Mouse (Mus musculus): ENCODE data around the gene Cfd.

Cfd gene

DNA sequence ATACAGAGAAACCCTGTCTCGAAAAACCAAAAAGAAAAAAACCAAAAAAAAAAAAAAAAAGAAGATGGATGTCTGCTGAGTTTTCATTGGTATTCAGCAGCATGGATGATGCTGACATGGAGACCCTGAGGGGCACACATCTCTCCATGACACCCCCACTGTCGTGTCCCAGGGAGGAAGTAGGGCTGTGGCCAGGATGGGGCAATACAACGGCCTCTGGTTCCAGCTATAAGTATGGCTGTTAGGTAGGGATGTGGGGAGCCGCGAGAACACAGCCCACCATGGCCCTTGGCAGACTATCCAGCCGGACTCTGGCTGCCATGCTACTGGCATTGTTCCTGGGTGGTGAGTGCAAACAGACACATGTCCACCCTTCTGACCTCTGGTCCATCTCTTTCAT lies 4.6 kb upstream of the Cfd start, which contains the start of gene Elane:
Elane (plus strand) TSS at position 194 of the 400 bp plus-strand sequence.
- no peak for DNase-seq (ENCODE audit: low spot score)

DNA sequence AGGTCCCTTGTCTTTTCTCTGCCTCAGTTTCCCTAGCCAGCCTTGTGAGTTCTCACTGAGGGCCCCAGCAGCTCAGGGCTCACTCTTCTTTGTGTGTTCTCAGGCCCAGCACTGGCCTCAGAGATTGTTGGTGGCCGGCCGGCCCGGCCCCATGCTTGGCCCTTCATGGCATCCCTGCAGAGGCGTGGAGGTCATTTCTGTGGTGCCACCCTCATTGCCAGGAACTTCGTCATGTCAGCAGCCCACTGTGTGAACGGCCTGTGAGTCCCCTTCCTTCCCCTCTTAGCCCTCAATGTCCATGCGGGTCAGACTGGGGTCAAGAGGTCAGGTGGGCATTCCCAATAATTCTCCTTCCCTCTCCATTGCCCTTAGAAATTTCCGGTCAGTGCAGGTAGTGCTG lies 4.0 kb upstream of the Cfd start:
- no peak for DNase-seq (ENCODE audit: low spot score)

DNA sequence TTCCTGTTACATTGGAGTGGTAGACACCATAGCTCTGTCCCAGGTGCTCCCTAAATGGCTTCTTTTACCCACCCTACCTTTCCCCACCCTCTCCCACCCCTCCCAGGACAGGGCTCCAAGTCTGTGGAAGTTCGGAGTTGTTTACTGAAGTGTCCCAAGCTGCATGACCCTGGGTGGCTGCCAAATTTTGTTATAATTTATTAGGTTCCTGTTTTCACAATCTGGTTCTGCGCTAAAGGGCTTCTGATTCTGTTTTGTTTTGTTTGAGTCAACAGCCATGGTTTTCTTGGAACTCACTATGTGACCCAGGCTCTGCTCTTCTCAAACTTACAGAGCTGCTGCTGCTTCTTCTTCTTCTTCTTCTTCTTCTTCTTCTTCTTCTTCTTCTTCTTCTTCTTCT lies 1.3 kb upstream of the Cfd start:
- DNase-seq (ENCODE audit: low spot score) = no peak

DNA sequence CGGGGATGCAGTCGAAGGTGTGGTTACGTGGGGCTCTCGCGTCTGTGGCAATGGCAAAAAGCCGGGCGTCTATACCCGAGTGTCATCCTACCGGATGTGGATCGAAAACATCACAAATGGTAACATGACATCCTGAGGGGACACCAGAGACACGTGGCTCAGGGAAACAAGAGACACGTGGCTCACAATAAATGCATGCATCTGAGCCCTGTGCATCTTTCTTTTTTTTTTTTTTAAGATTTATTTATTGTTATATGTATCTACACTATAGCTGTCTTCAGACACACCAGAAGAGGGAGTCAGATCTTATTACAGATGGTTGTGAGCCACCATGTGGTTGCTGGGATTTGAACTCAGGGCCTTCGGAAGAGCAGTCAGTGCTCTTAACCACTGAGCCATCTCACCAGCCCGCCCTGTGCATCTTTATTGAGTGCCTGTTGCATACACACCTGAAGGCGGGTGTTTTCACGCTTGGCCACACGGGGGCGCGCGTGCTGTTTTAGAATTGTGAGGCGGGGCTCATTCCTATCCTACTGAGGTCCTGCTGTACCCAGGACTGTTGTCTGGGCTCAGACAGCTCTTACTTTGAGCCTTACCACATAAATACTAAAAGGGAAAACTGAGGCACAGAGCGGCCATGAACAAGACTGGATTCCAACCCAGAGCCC lies 1.9 kb downstream of the Cfd start:
- peak; percentile 83 for DNase-seq (ENCODE audit: low spot score)

DNA sequence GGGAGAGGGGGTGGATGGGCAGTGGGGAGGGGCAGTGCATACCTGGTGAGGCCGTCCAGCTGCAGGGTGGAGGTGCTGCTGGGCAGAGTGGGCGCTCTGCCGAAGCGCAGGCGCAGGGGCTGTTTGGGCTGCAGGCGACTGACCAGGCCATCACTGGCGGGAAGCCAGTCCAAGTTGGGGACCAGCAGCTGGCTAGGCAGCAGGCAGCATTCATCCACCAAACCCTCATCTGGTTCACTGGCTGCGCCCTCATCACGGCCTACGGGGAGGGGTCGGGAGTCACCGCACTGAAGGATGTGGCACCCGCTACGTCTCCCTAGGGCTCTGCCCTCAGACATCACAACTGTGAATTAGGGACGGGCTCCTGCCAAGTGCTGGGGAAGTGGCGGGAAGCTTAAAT lies 5.7 kb downstream of the Cfd start:
- DNase-seq (ENCODE audit: low spot score) = no peak

DNA sequence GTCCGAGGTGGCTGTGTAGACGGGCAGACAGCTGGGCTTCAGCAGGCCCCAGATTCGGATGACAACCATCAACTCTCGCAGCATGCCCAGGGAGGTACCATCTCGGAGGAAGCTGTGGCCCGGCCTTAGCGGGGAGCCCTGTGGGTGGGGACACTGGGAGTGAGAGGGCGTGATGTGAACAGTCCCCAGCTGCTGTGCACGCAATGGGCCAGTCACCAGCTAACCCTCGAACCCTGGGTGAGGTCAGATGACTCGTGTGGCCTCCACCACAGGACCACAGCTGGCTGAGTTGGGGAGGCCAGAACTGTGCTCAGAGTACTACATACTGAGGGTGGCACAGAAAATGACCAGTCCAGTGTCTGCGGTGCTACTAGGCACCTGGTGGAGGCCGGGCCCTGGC lies 6.2 kb downstream of the Cfd start:
- DNase-seq (ENCODE audit: low spot score) = no peak

DNA sequence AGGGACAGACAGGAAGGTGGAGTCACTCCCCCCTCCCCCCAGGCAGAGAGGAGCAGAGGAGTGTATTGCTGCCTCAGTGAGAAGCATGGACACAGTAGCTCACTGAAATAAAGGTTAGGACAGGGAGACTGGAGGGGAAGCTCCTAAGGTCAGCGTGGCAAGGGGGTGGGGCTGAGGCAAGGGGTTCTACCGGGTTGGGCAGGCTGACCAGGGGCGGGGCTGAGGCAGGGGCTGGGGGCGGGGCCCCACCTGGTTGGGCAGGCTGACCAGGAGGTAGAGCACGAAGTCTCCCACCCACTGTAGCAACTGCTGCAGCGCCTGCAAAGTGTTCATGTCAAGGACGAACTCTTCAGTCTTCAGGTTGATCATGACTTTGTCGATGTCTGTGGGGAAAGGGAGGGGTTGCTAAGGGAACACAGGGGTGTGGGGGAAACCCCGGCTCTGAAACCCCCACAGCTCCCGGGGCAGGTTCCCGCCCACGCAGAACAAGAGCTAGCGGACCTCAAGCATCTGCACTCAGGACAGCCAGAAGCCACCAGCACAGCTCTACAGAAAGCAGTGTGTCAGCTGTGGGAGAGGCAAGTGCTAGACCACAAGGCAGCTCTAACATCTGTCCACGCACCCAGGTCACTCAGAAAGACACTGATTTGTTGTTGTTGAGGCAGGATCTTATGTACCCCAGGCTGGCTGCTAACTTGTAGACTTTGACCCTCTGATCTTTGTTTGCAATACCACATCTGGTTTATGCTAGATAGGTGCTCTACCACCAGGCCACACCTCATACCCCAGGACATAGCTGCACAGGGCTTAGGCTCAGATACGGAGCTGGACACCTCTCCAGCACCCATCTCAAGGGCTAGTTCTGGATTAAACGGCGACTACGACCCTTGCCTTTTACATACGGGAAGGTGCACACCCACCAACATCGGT lies 6.9 kb downstream of the Cfd start:
- peak; percentile 49 for DNase-seq (ENCODE audit: low spot score)

DNA sequence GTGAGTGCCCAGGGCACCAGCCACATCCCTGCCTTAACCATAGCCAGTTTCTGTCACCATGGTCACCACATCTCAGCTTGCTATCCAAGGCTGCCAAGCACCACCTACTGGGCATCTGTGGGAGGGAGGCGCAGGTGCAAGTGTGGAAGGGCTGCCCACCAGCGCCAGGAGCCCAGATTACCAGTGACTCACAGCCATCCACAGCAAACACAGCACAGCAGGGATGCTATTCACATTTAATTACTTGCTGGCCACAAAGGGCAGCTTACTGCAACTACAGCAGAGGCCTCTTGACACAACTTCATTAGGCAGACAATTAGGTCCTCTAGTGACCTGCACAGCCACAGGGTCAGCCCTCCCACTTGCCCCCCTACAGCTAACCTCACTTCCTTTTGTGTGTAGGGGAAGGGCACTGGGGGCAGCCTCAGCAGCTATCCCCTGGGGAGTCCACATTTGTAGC lies 10.3 kb downstream of the Cfd start:
- no peak for DNase-seq (ENCODE audit: low spot score)

DNA sequence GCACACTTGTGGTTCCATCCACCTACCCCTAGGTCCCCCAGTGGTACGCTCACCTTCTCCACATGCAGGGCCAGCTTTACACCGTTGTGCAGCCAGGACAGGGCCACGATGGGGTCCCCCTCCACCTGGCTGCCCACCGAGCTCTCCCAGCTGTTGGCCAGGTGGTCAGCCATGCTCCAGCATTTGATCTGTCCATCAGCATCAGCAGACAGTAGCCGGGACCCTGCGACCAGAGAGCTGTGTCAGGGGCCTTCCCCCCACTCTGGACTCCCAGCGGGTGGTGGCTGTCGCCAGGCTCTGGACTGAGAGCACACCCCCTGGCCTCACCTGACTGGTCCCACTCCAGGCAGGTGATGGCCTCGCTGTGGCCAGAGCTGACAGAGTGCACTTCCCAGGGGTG lies 16.1 kb downstream of the Cfd start:
- DNase-seq (ENCODE audit: low spot score) = no peak

DNA sequence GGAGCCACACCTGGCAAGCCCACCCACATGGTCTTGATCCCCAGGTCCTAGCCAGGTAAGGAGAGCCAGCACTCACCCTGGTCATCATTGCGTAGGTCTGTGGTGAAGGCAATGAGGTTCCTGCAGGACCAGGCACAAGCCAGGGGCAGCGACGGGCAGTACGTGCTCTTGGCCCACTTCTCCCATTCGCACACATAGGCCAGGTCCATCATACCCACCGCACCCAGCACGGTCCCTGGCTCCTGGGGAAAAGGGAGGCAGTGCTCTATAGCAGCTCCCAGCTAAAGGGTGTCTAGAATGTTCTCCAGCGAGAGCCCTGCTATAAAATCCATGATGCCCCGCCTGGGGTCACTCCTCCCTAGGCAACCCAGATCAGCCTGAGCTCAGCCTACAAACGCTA lies 16.8 kb downstream of the Cfd start:
- no peak for DNase-seq (ENCODE audit: low spot score)

DNA sequence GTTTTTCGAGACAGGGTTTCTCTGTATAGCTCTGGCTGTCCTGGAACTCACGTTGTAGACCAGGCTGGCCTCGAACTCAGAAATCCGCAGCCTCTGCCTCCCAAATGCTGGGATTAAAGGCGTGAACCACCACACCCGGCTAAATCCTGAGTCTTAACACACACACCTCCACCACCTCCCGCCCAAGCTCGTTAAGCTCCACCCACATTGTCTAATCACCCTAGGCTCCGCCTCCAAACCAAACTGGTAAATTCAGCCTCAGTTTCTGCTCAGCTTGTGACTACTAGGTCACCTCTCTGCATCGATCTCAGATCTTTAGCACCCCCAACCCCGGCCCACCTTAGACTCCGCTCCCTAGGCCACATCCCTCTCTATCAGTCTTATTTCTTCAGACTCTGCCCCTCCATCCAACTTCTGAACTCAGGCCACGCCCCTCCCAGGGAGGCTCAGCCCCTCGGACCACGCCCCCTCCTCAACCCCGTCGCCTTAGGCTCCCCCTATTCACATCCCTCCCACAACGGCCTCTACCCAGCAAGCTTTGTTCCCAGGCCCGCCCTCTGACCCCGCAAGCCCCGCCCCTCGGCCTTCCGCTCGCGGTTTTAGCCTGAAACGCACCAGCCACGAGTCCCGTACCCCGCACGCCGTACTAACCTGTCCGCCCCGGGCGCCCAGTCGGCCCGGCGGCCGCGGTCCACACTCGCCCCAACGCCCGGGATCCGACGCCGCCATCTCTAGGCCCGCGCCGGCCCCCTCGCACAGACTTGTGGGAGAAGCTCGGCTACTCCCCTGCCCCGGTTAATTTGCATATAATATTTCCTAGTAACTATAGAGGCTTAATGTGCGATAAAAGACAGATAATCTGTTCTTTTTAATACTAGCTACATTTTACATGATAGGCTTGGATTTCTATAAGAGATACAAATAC lies 17.8 kb downstream of the Cfd start, which contains the start of gene Med16:
Med16 (minus strand) TSS at position 757 of the 925 bp plus-strand sequence.
- DNase-seq (ENCODE audit: low spot score) = peak; percentile 97

DNA sequence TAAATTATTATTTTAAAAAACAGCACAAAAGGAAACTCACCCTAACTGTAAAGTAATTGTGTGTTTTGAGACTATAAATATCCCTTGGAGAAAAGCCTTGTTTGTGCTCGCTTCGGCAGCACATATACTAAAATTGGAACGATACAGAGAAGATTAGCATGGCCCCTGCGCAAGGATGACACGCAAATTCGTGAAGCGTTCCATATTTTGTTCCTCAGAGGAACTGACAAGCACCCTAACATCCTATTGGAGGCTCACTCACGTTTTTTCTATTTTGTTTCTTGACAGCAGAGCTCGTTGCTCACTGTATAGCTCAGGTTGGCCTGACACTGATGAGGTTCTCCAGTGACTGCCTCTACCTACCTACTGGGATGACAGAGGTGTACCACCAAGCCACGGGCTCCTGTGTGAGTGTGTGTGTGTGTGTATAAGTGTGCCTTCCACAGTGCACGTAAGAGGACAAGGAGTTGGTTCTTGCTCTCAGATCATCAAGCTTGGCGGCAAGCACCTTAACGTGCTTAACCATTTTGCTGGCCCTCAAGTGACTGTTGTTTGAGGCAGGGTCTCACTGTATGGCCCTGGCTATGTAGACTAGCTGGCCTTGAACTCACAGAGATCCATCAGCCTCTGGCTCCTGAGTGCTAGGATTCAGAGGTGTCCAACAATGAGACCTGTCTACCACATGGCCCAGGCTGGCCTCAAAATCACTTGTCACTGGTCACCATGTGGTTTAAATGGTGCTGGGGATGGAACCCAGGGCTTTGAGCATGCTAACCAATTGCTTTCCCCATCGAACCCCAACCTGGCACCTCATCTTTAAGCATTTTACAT lies 18.7 kb downstream of the Cfd start:
- peak; percentile 45 for DNase-seq (ENCODE audit: low spot score)

DNA sequence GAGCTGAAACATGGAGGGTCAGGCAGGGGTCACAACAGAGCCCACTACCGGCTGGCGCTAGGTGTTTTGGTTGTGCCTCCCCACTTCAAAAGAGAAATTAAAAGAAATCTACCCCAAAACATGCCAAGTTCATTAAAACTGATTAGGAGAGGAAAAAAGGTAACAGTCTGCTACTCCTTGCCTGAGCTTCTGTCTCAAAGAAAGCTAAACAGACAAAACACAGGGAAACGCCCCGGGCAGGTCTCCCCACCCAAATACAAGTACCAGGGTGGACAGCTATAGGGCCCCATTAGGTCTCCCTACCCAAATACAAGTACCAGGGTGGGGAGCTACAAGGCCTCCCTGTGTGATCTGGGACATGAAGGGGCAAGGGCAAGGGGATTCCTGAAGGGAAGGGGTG lies 19.9 kb downstream of the Cfd start, which contains the start of gene Gm26602:
Gm26602 (plus strand) TSS at position 301 of the 400 bp plus-strand sequence.
- DNase-seq (ENCODE audit: low spot score) = no peak

DNA sequence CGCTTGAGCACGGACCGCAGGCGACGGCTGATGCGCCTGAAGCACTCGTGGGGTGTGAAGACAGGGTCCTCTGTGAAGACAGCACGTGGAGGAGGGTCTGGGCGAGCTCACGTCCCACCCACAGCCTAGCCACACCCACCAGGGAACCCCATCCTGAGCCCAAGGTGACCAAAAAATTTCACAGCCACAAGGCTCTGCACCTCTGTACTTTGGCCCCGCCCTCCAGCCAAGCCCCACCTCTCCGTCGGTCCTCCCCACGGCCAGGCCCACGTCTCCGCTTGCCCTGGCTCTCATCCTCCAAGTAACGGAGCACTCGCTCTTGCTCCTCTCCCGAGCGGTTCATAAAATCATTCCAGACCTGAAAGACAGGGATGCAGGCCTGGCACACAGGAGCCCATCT lies 21.8 kb downstream of the Cfd start:
- no peak for DNase-seq (ENCODE audit: low spot score)

DNA sequence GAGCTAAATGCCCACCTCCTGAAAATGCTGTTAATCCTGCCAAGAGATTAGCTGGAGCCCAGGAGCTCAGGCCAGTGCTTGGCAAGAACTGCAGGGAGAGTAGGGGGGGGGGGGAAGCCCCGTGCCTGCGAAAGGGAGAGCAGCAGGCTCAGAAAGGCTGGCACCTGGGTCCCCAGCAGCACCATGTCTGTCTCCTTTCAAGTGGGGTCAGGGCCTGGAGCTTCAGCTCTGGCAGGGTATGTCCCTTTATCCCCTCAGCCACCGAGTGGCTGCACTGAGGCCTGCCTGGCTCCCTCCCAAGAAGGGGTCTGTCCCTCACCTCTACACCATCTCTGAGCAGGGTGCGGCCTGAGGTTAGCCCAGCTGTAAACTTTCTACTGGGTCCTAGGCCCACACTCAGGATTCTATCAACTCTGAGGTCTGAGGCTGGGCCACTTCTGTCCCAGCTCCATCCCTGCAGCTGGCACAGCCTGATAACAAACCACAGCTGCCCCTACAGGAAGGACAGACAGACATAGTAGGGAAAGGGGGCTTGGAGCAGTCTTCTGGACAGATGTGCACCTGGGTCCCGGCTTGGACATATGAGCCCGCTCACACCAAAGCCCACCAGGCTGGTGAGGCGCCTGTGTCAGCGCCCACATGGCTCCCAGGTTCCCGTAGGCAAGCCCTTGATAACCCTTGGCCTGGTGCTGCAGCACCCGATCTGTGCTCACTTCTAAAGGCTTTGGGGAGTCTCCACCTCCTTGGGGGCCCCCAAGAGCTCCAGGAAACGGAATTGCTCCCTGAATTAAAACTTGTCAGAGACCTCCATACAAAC lies 23.7 kb downstream of the Cfd start:
- DNase-seq (ENCODE audit: low spot score) = no peak

DNA sequence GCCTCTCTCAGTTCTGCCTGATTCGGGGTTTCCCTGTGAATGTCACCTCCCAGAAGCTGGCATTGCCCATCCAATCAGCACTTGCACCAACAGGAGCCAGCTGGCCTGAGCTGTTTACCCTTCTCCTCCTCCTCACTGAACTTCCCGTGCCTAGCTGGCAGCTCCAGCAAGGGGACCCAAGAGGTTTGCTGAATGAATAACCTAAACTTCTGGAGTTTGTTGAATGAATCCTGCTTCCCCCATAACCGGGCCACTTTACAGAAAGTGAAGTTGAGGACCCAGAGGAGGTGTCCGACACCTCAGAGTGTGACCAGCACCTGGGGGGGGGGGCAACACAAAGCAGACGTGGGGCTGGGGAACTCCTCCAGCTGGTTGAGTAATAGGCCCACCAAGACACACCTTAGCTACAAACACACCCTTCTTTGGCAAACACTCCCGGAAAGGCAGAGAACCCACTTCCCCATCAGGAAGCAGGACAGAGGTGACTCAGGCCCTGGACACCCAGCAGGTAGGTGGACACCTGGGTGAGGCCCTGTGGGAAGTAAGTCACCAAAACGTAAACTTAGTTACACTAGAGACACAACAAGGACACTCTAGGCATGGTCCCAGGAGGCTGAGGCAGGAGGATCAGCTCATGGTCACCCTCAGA lies 24.4 kb downstream of the Cfd start:
- no peak for DNase-seq (ENCODE audit: low spot score)

DNA sequence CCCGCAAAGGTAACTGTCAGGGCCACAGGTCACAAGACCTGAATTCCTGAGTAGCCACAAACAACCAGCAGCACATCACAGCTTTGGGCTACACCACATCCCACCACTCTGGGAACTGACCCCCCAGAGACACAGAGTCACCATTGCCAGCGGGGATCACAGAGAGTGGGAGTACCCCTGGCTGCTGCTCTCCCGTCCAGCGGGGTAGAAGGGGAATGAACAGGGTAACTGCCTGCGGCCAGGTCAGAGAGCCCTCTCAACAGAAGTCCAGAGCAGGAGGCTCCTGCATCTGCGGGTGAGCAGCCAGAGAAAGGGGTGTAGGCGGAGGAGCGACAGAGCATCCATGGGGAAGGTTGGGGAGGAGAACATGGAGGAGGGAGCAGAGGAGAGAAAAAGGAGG lies 25.4 kb downstream of the Cfd start:
- no peak for DNase-seq (ENCODE audit: low spot score)

DNA sequence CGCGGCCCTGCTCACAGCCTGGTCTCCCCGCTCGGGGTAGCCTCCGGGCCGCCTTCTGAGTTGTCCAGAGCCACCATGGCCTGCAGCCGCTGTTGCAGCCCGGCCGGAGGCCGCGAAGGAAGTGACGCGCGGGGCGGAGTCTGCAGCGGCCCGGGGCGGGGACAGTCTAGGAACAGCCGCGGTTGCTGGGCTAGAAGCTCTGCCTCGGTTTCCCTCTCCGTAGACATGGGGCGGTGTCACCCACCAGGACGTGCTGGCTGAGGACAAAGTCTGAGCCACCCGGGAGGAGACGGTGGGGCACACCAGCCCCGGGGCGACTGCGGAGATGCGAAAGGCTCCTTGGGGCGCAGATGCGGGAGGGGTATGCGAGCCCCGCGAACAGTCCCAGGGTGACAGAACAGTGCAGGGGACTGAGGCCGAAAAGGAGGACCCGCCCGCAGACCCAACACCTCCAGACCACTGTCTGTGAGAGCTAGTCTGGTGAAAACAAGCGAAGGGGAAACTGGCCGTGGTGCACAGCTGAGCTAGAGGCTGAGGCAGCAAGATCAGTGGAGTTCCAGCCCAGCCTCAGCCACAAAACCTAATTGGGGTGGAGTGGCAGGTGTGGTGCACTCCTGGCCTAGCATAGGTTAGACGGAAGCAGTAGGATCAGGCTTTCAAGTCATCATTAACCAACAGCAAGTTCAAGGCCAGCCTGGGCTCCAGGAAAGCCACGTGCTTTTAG lies 26.3 kb downstream of the Cfd start, which contains the start of gene Kiss1r:
Kiss1r (plus strand) TSS at position 164 of the 724 bp plus-strand sequence.
- peak; percentile 73 for DNase-seq (ENCODE audit: low spot score)

DNA sequence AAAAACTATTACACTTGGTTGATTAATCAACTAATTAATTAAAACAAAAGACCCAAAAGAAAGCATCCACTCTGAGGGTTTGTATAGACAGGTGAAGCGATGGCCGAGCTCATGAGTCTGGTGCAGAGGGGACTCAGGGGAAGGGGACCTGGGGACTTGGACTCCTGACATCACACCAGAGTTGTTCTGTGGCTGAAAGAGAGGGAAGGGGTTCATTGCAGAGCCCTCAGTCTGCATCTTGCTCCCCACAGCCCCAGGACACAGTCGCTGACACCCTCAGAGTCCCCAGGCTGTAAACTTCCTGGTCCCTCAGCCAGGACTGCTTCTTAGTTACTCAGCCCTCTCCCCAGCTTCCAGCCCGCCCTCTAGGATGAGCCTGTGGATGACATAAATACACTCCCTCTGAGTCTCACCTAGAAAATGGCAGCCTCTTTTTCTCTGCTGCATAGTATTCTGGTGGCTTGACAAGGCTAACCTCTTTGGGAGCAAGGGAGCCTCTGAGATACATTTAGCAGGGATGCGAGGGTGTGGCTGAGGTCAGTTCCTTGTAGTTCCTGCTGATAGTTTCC lies 27.0 kb downstream of the Cfd start:
- DNase-seq (ENCODE audit: low spot score) = no peak
